Mouse (Mus musculus) small intestine, adult 2 months (tissue): ENCODE data around the gene Meiob.

Source experiments
- CTCF ChIP-seq: fragments of 200-500 bp; IDR thresholded peaks from 2 replicates; pipeline ENCODE4 v1.5.1; 2012; ENCODE audit warnings: low read depth, mild to moderate bottlenecking, control low read depth, inconsistent platforms, low read length, moderate library complexity, mixed read lengths; ENCODE audit not compliant: insufficient replicate concordance, insufficient read length; ENCODE audit errors: extremely low read depth
- POLR2A ChIP-seq: fragments of 200-500 bp; IDR thresholded peaks from 2 replicates; pipeline ENCODE4 v1.6.1; 2012; ENCODE audit warnings: low read depth, mild to moderate bottlenecking, control low read depth, inconsistent platforms, low read length, moderate library complexity

DNA sequence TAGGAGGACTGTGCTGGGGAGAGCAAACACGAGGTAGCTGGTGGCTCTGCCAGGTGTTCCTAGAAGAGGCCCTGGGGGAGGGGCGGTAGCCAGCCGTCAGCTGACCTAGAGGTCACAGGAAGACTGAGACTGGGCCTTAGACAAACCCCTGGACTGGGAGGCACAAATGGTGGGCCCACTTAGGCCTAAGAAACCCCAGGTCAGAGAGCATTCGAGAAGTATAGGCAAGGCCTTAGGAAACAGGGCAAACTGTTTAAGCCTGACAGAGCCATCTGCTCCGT, 74.0 kb downstream of the Meiob start:
- TF ChIP-seq CTCF (no peak), POLR2A (no peak)
